Mouse (Mus musculus) liver, embryonic 14.5 days (tissue): ENCODE data around the gene Gsdma3. TPM values are rescaled to one million over a fixed set of nuclear protein-coding genes. Genes with fewer than 3 reads are reported as not detected.

Experiments
- ATAC-seq: fragments of 200-750 bp; cut with Nextera tagmentation; 2 replicates; pipeline ENCODE4 v1.8.0; 2017; ENCODE audit warnings: moderate number of reproducible peaks, mild to moderate bottlenecking, moderate library complexity; ENCODE audit not compliant: insufficient read depth
- DNase-seq, 3 experiments: peaks; one replicate each; pipeline ENCODE4 v3.0.0-alpha.2; 2012 to 2013; ENCODE audit warnings: low read depth in 3 of 3, low spot score in 3 of 3
- H3K27ac ChIP-seq: fragments of 300-500 bp; sonication (generic); 2 replicates; pipeline ENCODE4 v1.5.1; 2014; ENCODE audit warnings: moderate library complexity, mild to moderate bottlenecking, control low read depth, inconsistent platforms
- H3K27me3 ChIP-seq: fragments of 300-500 bp; sonication (generic); 2 replicates; pipeline ENCODE4 v1.6.1; 2014; ENCODE audit warnings: mild to moderate bottlenecking, low read length, moderate library complexity; ENCODE audit not compliant: control insufficient read depth, insufficient read depth
- H3K36me3 ChIP-seq: fragments of 300-500 bp; sonication (generic); replicated peaks from 2 replicates; pipeline ENCODE4 v1.6.1; 2014; ENCODE audit warnings: low read depth; ENCODE audit not compliant: control insufficient read depth, insufficient read depth
- H3K4me1 ChIP-seq, 2 experiments: fragments of 200-500 bp in 1 of 2; fragments of 300-500 bp in 1 of 2; sonication (generic) in 1 of 2; replicated peaks; 2 replicates each; pipeline ENCODE4 v1.6.1; 2012 to 2014; ENCODE audit warnings: antibody characterized with exemption in 1 of 2, inconsistent platforms in 1 of 2, low read length in 1 of 2; ENCODE audit not compliant: control insufficient read depth in 2 of 2, insufficient read depth in 2 of 2
- H3K4me2 ChIP-seq: fragments of 300-500 bp; sonication (generic); 2 replicates; pipeline ENCODE4 v1.6.1; 2014; ENCODE audit warnings: low read depth, mild to moderate bottlenecking, control low read depth, moderate library complexity
- H3K4me3 ChIP-seq, 2 experiments: fragments of 200-500 bp in 1 of 2; fragments of 300-500 bp in 1 of 2; sonication (generic) in 1 of 2; 2 replicates each; pipeline ENCODE4 v1.5.1; 2012 to 2014; ENCODE audit warnings: low read depth in 2 of 2, low read length in 2 of 2, mild to moderate bottlenecking in 2 of 2, control low read depth in 1 of 2, inconsistent platforms in 1 of 2, moderate library complexity in 1 of 2; ENCODE audit not compliant: insufficient read depth in 1 of 2
- H3K9ac ChIP-seq: fragments of 300-500 bp; sonication (generic); replicated peaks from 2 replicates; pipeline ENCODE4 v1.6.1; 2014; ENCODE audit warnings: mild to moderate bottlenecking, control low read depth, moderate library complexity
- H3K9me3 ChIP-seq: fragments of 300-500 bp; sonication (generic); 2 replicates; pipeline ENCODE4 v1.6.1; 2016; ENCODE audit warnings: low read length, mixed read lengths; ENCODE audit not compliant: control insufficient read depth
- CTCF ChIP-seq: IDR thresholded peaks from 2 replicates; pipeline ENCODE4 v1.5.1; 2016; ENCODE audit warnings: antibody characterized with exemption, low read depth, control low read depth
- EP300 ChIP-seq: IDR thresholded peaks from 2 replicates; pipeline ENCODE4 v1.6.1; 2016; ENCODE audit warnings: antibody characterized with exemption, low read depth
- WGBS: fragments of 180-500 bp; shearing (Covaris S2); extraction: QIAGEN DNeasy Blood & Tissue Kit; methylation state at CpG from one replicate; pipeline ENCODE4 v1.1.7; 2014; ENCODE audit not compliant: insufficient replicate concordance; 5-methylcytosine and 5-hydroxymethylcytosine counted together
- polyA plus RNA-seq, 2 experiments: library from polyadenylated mRNA; depleted of rRNA in 1 of 2; stranded (reverse) in 1 of 2; unstranded in 1 of 2; fragments of >200 nt; fragmentation: Nextera tagmentation in 1 of 2; extraction: Ambion mirVana in 1 of 2; gene quantifications; 2 replicates each; pipeline versions ENCODE4 v1.2.1 to v1.2.3; 2012 to 2014

Gene Gsdma3
- polyA plus RNA-seq, 2 experiments, result not detected

DNA sequence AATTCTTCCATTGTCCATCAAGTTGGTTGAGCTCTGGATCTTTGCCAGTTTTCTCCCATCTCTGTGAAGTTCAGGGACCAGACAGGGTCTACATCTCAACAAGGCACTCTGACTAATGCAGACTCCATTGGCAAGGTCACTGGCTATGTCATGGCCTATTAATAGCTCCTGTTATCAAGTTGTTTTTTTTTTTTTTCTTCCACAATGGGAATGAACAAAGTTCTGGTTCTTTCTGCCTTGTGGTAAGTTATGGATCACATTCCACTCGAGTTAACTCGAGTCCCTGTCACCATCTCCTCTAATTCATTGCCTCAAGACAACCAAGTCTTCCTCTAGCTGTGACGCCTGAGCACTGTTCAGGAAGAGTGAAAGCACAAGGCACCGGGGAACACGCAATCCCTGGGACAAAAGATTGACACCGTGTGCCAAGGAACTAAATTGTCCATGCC is 37.3 kb upstream of the Gsdma3 start:
- peak overlapping the region; percentile 73 for H3K9ac ChIP-seq
- H3K4me1 ChIP-seq, result peaks cover 46 to 53% of the 10 kb centered on the region in 2 experiments
- no peaks in the 10 kb centered on the region for H3K9me3 ChIP-seq
- TF ChIP-seq EP300 (no peak), CTCF (no peak)
- DNase-seq (no peak), ATAC-seq (no peak)
- H3K4me3 ChIP-seq, result peak overlapping the region in 1 of 2 experiments; percentile 98; a peak in 1 of 4 replicates
- H3K27ac ChIP-seq, result peak overlapping the region; percentile 95
- 49% methylated on average over 6 of the region's 6 CpGs for WGBS
- peak overlapping the region; percentile 94 for H3K4me2 ChIP-seq
- H3K36me3 ChIP-seq, result 0 out of 2 replicates have a peak, but pooled peaks cover 3% of the 10 kb centered on the region
- peaks cover 3% of the 10 kb centered on the region; the same call in 1 of the 2 replicates for H3K27me3 ChIP-seq

DNA sequence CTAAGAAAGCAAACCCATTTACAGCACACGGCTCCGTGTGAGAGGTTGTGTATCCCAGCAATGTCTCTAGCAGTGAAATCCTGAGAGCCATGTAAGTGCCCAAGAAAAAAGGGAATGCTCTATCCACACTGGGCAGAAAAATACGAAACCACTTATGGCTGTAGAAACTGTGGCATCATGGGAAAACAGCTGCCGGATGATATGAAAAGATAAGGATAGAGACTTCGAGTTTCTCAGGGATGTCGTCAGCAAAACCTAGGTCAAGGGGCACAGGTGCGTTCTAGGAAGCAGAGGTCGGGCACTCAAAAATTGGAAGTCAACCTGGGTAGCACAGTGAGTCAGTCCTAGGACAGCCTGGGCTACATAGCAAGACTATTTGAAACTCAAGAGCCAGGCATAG is 36.9 kb upstream of the Gsdma3 start:
- Histone ChIP-seq H3K9me3 (no peaks in the 10 kb centered on the region), H3K27me3 (peaks cover 3% of the 10 kb centered on the region; the same call in 1 of the 2 replicates), H3K36me3 (no peaks in the 10 kb centered on the region), H3K4me1 (peaks cover 42 to 49% of the 10 kb centered on the region in 2 experiments), H3K4me3 (no peak overlapping the region), H3K27ac (peak overlapping the region; percentile 95), H3K4me2 (peak overlapping the region; percentile 94), H3K9ac (peak overlapping the region; percentile 73)
- DNase-seq, result no peak
- no peak for TF ChIP-seq CTCF
- 46% methylated on average over 8 of the region's 8 CpGs for WGBS
- no peak for ATAC-seq

DNA sequence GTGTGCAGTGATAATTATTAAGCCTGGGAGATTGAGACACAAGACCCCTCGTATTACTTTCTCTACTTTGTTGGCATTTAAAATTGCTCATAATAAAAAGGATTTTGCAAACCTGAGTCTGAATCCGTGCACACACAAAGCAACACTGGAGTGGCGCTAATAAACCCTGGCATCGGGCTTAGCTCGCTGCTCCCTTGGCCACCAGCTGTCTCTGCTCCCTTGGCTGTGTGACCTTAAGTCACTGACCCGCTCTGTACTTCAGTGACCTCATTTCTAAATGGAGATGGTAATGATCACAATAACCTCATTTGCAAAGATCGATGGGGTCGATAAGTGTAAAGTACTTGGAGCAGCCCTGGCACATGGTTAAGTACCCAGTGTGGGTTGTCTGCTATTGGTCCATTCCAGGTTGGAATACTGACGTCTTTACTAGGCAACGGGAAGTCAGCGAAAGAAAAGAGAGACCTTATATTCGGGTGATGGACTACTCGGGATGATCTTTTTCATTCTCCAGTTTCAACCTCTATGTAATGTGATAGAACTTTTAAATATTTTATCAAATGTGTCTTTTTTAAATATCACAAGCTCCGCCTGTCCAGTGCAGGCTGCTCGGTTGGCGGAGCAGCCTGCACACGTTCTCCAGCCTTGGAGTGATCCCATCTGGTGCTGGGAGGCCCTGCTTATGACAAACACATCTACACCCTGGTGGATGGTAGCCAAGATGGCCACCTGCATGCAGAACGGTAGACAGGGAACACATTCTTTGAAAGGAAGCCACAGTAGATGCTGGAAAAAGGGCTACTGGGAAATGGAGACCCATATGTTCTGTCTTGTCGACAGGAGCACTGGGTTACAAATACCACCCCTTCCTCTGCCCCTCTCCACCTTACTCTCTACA is 35.4 kb upstream of the Gsdma3 start:
- WGBS, result 77% methylated on average over 19 of the region's 19 CpGs
- Histone ChIP-seq H3K9me3 (no peaks in the 10 kb centered on the region), H3K4me3 (no peak overlapping the region), H3K9ac (no peak overlapping the region), H3K4me2 (no peak overlapping the region), H3K36me3 (no peaks in the 10 kb centered on the region), H3K27me3 (peaks cover 3% of the 10 kb centered on the region; the same call in 1 of the 2 replicates), H3K27ac (no peak overlapping the region), H3K4me1 (peaks cover 27 to 34% of the 10 kb centered on the region in 2 experiments)
- no peak for DNase-seq
- ATAC-seq, result no peak
- TF ChIP-seq EP300 (no peak), CTCF (no peak)

DNA sequence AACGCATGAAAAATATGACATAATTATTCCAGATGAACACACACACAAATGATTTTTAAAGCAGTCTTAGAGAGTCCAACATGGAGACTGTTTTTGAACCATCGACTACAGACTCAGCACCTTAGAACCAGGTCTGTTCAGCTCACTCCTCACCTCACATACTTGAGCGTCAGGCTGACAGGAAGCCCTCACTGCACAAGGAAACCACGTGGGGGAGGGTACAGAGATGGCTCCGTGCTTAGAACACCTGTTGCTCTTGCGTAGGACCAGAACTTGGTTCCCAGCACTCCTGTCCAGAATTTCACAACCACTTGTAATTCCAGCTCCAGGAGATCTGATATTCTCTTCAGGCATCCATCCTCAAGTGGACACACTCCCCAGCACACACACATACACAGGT is 31.1 kb upstream of the Gsdma3 start:
- Histone ChIP-seq H3K4me1 (peaks cover 0 to 6% of the 10 kb centered on the region in 2 experiments; a peak in 1 of 4 replicates), H3K27me3 (peaks cover 17% of the 10 kb centered on the region), H3K9ac (no peak overlapping the region), H3K4me3 (no peak overlapping the region), H3K9me3 (no peaks in the 10 kb centered on the region), H3K4me2 (no peak overlapping the region), H3K27ac (no peak overlapping the region), H3K36me3 (no peaks in the 10 kb centered on the region)
- DNase-seq (no peak), ATAC-seq (no peak)
- WGBS, result 43% methylated on average over 6 of the region's 6 CpGs
- no peak for TF ChIP-seq CTCF
- TF ChIP-seq EP300, result no peak

DNA sequence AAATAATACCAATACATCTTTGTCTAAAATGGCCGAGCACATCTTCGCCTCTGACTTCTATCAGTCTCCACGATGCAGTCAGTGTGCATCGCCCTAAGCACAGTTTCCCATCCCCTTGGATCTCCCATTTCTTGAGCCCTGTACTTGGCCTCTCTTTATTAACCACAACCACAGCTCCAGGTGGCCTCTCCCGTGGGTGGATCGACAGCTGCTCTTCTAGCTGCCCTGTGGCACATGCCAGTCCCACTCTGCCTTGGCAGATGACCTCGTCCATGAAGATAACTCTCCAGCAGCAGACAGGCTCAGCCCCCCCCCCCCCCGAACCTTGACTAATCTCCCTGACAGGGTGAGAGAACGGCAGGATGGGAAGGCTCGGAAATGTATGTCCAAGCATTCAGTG is 30.7 kb upstream of the Gsdma3 start:
- H3K27me3 ChIP-seq, result peaks cover 22% of the 10 kb centered on the region
- no peak for DNase-seq

More for the DNA sequence above, 30.7 kb upstream of the Gsdma3 start:
- Histone ChIP-seq H3K9me3 (no peaks in the 10 kb centered on the region), H3K4me2 (no peak overlapping the region), H3K36me3 (no peaks in the 10 kb centered on the region), H3K4me3 (no peak overlapping the region), H3K9ac (no peak overlapping the region), H3K4me1 (peaks cover 0 to 6% of the 10 kb centered on the region in 2 experiments; a peak in 1 of 4 replicates), H3K27ac (no peak overlapping the region)
- ATAC-seq, result no peak
- TF ChIP-seq CTCF (no peak), EP300 (no peak)
- 44% methylated on average over 10 of the region's 10 CpGs for WGBS
